Mouse (Mus musculus) embryonic facial prominence, embryonic 11.5 days (tissue): Measurements from ENCODE around the gene 1600002K03Rik. TPM values are rescaled to one million over a fixed set of nuclear protein-coding genes. Genes with fewer than 3 reads are reported as not detected.
A peak's percentile ranks its signal among the peaks of the same experiment; 100 is the strongest.

Source experiments
- ATAC-seq: fragments of 200-750 bp; cut with Nextera tagmentation; replicated peaks from 2 replicates; pipeline ENCODE4 v1.8.0; 2017; ENCODE audit warnings: low read depth; ENCODE audit not compliant: insufficient number of reproducible peaks, low FRiP score, low TSS enrichment
- DNase-seq: peaks from one replicate; pipeline ENCODE4 v3.0.0-alpha.2; 2015; ENCODE audit warnings: low spot score
- H3K27ac ChIP-seq: fragments of 300-500 bp; sonication (generic); replicated peaks from 2 replicates; pipeline ENCODE4 v1.5.1; 2014; ENCODE audit warnings: mild to moderate bottlenecking, low read depth, low read length, control low read depth
- H3K27me3 ChIP-seq: fragments of 300-500 bp; sonication (generic); 2 replicates; pipeline ENCODE4 v1.6.1; 2014; ENCODE audit warnings: mild to moderate bottlenecking, low read length, moderate library complexity, mixed read lengths; ENCODE audit not compliant: control insufficient read depth, insufficient read depth
- H3K36me3 ChIP-seq: fragments of 300-500 bp; sonication (generic); replicated peaks from 2 replicates; pipeline ENCODE4 v1.6.1; 2014; ENCODE audit warnings: low read depth, mild to moderate bottlenecking, low read length, moderate library complexity, mixed read lengths; ENCODE audit not compliant: control insufficient read depth, insufficient read depth
- H3K4me1 ChIP-seq: fragments of 300-500 bp; sonication (generic); 2 replicates; pipeline ENCODE4 v1.6.1; 2014; ENCODE audit warnings: low read length, mixed read lengths; ENCODE audit not compliant: control insufficient read depth, insufficient read depth
- H3K4me2 ChIP-seq: fragments of 300-500 bp; sonication (generic); 2 replicates; pipeline ENCODE4 v1.6.1; 2014; ENCODE audit warnings: low read depth, mild to moderate bottlenecking, control low read depth, low read length, moderate library complexity
- H3K4me3 ChIP-seq: fragments of 300-500 bp; sonication (generic); 2 replicates; pipeline ENCODE4 v1.5.1; 2014; ENCODE audit warnings: low read depth, low read length, control low read depth
- H3K9ac ChIP-seq: fragments of 300-500 bp; sonication (generic); replicated peaks from 2 replicates; pipeline ENCODE4 v1.6.1; 2014; ENCODE audit warnings: mild to moderate bottlenecking, control low read depth, low read length
- H3K9me3 ChIP-seq: fragments of 300-500 bp; sonication (generic); replicated peaks from 2 replicates; pipeline ENCODE4 v1.6.1; 2016; ENCODE audit warnings: mild to moderate bottlenecking, low read length, inconsistent platforms, mixed read lengths; ENCODE audit not compliant: control insufficient read depth
- WGBS: fragments of 180-500 bp; shearing (Covaris S2); extraction: QIAGEN DNeasy Blood & Tissue Kit; methylation state at CpG from one replicate; pipeline ENCODE4 v1.1.7; 2014; 5-methylcytosine and 5-hydroxymethylcytosine counted together
- polyA plus RNA-seq: library from polyadenylated mRNA; unstranded; fragments of >200 nt; fragmentation: Nextera tagmentation; extraction: Ambion mirVana; gene quantifications from 2 replicates; pipeline ENCODE4 v1.2.1, GENCODE M21; 2014

The 1600002K03Rik gene
- polyA plus RNA-seq, 1 experiment from 2014 or later, result 6.8 TPM

DNA sequence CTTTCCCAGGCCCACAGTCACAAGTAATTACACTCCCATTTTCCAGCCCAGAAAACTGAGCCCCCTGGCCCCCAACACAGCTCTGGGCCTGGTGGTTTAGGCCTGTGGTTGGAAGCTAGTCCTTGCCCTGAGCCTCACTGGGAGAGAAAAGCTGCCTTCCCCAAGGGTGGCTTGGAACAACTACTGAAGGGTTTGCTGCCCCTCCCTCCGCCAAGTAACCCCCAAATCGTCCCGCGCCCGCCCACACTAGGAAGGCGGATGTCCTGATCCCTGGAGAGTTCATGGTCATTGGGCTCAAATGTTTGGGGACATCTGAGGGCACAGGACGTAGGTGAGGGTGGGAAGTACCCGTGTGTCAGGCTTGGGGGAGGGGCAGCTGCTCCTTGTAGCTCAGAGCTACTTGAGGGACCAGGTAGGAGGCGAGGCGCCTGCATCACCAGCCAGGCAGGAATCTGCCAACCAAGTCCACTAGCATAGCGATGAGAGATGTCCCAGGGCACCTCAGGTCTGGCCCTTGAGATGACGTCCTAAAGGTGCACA lies 13.7 kb upstream of the 1600002K03Rik start:
- Histone ChIP-seq H3K9me3 (no peaks in the 10 kb centered on the region), H3K9ac (0 out of 2 replicates have a peak overlapping the region, but pooled peaks have one; percentile 30), H3K36me3 (peaks cover 29% of the 10 kb centered on the region), H3K4me3 (peak overlapping the region; percentile 29), H3K27me3 (no peaks in the 10 kb centered on the region), H3K4me1 (peaks cover 31% of the 10 kb centered on the region), H3K4me2 (peak overlapping the region; percentile 57), H3K27ac (peak overlapping the region; percentile 11)
- ATAC-seq (0 out of 2 replicates have a peak, but pooled peaks have one; percentile 10), DNase-seq (peak; percentile 60)
- WGBS, result 6% methylated on average over 12 of the region's 12 CpGs

DNA sequence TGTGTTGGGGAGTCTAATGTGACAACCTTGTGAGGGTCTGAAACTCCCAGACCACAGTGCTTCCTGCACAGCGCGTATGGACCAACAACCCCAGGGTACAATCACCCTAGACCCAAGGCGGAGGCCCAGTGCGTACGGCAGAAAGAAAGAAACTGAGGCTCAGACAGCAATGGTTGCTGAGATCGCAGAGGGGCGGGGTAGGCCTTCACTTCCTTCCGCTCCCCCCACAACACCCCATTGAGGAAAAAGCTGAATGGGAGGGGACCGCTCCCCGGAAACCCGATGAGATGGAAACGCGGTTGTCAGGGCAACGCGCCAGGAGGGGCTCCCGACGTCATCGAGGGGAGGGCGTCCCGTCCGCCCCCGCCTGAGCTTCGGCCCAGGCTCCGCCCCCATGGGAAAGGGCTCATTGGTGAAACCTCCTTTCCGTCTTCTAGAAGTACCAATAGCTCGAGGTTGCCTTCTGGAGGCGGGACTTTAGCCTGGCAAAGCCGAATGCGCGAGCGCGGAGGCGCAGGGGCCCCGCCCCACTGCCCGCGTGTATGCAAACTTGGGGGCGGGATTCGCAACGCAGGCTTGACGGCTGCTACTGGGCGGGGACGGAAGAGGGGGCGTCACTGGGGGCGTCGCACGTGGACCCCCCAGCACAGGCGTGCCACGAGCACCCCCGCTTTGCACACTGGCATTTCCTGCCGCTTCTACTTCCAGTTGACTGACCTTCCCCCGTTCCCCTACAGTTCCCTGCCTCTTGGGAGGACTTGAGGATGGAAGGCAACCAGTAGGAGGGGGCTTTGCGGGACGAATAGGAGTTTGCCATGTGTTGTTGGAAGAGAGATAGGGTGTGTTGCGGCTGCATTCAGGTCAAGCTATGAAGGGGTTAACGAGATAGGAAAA lies 12.9 kb upstream of the 1600002K03Rik start:
- peaks cover 36% of the 10 kb centered on the region for H3K4me1 ChIP-seq
- H3K9me3 ChIP-seq, result no peaks in the 10 kb centered on the region
- ATAC-seq, result peak; percentile 70
- peak overlapping the region; percentile 57 for H3K4me2 ChIP-seq
- no peaks in the 10 kb centered on the region for H3K27me3 ChIP-seq
- peak overlapping the region; percentile 29 for H3K4me3 ChIP-seq
- DNase-seq, result peak; percentile 99
- peak overlapping the region; percentile 11 for H3K27ac ChIP-seq
- H3K9ac ChIP-seq, result peak overlapping the region; percentile 7; the same call in 1 of the 2 replicates
- WGBS, result 1% methylated on average over 55 of the region's 55 CpGs
- H3K36me3 ChIP-seq, result peaks cover 22% of the 10 kb centered on the region

DNA sequence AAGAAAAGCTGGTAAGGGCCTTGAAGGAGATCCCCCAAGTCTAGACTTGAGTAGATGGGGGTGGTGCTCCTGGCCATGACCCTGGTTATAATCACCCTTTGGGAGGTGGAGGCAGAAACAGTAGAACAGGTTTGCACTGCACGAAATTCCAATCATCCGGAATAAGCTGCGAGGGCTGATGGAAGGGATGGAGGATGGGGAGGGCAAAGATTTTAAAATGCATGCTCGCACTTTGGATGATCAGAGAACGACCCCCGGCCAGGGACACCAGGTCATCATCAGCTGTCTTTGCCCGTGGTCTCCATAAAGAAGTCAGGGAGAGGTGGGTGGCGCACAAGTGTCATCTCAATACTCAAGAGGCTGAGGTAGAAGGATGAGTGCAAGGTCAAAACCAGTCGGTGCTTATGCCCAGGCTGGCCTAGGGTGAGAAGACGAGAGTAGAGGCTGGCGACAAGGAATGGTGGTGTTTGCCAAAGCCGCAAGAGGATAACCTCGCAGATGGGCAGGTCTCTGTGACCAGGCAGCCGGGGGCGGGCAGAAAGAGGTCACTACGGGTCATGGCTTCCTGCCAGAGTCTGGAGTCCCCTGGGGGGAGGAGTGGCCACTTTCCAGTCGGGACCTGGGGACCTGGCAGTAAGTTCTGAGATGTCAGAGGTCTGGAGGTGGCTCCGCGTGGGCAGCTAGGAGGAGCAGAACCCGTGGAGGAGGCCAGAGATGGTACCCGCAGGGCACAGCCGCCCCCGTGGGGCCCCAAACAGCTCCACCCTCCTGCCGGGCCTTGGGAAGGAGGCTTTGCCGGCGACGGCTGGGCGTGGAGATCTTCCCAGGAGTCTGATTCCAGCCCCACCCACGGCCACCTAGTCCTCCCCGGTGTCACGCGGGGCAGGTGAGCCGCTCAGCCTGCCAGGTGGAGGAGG lies 12.0 kb upstream of the 1600002K03Rik start:
- WGBS, result under 1% methylated on average over 33 of the region's 33 CpGs
- no peak for ATAC-seq
- Histone ChIP-seq H3K4me3 (peak overlapping the region; percentile 29), H3K4me2 (peak overlapping the region; percentile 57), H3K9ac (peak overlapping the region; percentile 37), H3K9me3 (no peaks in the 10 kb centered on the region), H3K27me3 (no peaks in the 10 kb centered on the region), H3K36me3 (peaks cover 15% of the 10 kb centered on the region), H3K4me1 (peaks cover 33% of the 10 kb centered on the region), H3K27ac (peak overlapping the region; percentile 82)
- peak; percentile 61 for DNase-seq

DNA sequence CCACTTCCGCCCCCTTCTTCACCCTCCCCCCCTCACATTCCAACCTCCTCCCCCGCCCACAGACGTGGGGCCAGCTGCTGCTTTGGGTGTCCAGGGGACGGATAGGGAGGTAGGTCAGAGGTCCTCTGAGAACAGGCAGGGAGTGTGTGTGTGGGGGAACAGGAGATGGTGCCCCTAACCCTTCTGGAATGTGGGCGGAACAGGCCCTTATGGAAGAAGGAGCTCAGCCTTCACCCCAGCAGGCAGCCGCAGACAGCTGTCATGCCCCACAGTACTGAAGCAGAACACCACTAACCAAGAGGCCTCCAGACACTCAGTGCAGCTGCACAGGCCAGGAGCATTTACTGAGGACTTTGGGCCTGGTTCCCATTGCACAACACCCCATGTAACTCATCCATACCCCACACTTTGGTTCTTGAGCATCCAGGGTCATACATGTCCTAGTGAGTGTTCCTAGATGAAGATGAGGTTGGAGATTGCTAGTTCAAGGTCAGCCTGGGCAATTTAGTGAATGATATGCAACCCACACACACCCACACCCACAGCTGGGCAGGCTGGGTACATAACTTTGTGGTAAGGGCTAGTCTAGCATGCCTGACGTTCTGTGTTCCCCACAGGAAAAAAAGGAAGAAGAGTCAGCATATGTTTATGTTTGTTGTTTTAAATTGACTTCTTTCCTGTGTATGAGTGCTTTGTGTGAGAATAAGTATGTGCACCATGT lies 11.1 kb upstream of the 1600002K03Rik start:
- Histone ChIP-seq H3K4me2 (peak overlapping the region; percentile 57), H3K9me3 (no peaks in the 10 kb centered on the region), H3K36me3 (peaks cover 5% of the 10 kb centered on the region), H3K27ac (peak overlapping the region; percentile 82), H3K4me1 (peaks cover 28% of the 10 kb centered on the region), H3K27me3 (no peaks in the 10 kb centered on the region), H3K4me3 (peak overlapping the region; percentile 23), H3K9ac (no peak overlapping the region; the same call in 1 of the 2 replicates)
- ATAC-seq (no peak), DNase-seq (peak; percentile 66)
- WGBS, result 5% methylated on average over 6 of the region's 7 CpGs

DNA sequence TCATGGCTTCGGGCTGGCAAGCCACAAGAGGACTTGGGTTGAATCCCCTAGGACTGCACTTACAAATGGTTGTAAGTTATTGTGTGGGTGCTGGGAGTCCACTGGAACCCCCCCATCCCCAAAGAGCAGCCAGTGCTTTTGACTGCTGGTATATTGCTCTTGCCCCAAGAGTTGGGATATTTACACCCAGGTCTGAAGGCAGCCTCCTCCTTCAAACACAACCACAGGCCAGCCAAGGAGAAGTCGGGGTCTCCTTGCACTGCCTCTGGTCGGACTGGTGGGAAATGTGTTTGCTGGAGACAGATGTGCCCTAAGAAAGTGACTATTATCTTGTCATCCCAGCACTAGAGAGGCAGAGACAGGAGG lies 10.5 kb upstream of the 1600002K03Rik start:
- Histone ChIP-seq H3K27ac (no peak overlapping the region; the same call in 1 of the 2 replicates), H3K4me1 (peaks cover 25% of the 10 kb centered on the region), H3K4me2 (no peak overlapping the region), H3K9me3 (no peaks in the 10 kb centered on the region), H3K9ac (no peak overlapping the region), H3K27me3 (no peaks in the 10 kb centered on the region), H3K36me3 (no peaks in the 10 kb centered on the region; the same call in 1 of the 2 replicates), H3K4me3 (no peak overlapping the region)
- no peak for ATAC-seq
- WGBS, result 73% methylated on average over 3 of the region's 3 CpGs
- DNase-seq, result no peak

DNA sequence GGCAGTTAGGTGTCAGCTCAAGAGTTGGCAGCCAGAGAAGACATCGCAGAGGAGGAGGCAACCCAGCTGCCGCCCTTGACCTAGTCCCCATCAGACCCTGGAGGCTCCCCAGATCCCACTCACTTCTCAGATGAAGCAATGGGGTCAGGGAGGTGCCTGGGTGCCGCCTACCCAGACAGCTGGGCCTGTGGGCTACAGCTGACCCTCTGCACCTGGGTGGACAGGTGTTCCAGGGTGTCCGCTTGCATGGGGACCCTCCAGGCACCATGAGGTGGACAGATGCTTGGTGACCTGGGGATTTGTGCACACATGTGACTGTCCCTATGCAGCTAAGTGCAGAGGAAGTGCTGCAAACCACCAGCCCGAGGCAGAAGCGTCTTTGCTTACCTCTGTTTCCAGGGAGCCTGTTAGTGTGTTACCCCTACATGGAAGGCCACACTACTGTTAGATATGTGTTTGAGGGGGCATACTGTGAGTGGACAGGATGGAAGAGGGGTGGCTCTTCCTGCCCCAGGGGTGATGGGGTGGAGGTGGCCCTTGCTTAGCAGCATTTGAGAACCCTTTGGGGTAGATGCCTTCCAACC lies 9.9 kb upstream of the 1600002K03Rik start:
- Histone ChIP-seq H3K4me3 (no peak overlapping the region), H3K27me3 (no peaks in the 10 kb centered on the region), H3K36me3 (no peaks in the 10 kb centered on the region), H3K4me1 (peaks cover 22% of the 10 kb centered on the region), H3K4me2 (no peak overlapping the region), H3K9me3 (no peaks in the 10 kb centered on the region), H3K27ac (no peak overlapping the region), H3K9ac (no peak overlapping the region)
- DNase-seq (no peak), ATAC-seq (no peak)
- 61% methylated on average over 6 of the region's 6 CpGs for WGBS

DNA sequence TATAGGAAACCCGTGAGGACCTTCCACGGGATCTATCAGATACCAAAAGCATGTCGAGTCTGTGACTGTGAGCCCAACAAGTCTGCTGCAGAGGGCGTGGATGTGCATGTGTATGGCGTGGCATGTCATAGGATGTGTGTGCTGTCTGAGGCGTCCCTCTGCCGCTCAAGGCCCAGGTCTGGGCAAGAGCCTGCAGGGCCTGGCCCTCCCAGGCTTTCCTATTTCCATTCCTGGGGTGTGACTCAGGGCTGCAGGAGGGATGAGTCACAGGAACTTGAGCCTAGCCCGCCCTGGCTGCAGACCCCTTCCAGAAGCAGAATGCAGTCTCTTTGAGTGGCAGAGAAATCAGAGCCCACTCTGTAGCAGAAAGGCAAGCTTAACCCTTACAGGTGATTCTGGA lies 9.0 kb upstream of the 1600002K03Rik start:
- H3K27me3 ChIP-seq, result no peaks in the 10 kb centered on the region
- no peak overlapping the region for H3K27ac ChIP-seq
- ATAC-seq (no peak), DNase-seq (no peak)
- peak overlapping the region; percentile 16; the same call in 1 of the 2 replicates for H3K4me2 ChIP-seq
- H3K9ac ChIP-seq, result no peak overlapping the region
- H3K36me3 ChIP-seq, result no peaks in the 10 kb centered on the region
- no peak overlapping the region for H3K4me3 ChIP-seq
- WGBS, result 74% methylated on average over 8 of the region's 8 CpGs
- H3K4me1 ChIP-seq, result peaks cover 22% of the 10 kb centered on the region
- no peaks in the 10 kb centered on the region for H3K9me3 ChIP-seq
